Mouse (Mus musculus) left cerebral cortex, adult 18-20 months (tissue): ENCODE measurements around the gene Gm15319. TPM values are rescaled to one million over a fixed set of nuclear protein-coding genes. Genes with fewer than 3 reads are reported as not detected.
A peak's percentile ranks its signal among the peaks of the same experiment; 100 is the strongest.
"Not testable (repeated sequence)": the region's sequence is repeated elsewhere in the genome, so short reads cannot be mapped to it uniquely, and the experiment has no call there.

ENCODE experiments used
- DNase-seq, 2 experiments: peaks; one replicate each; pipeline ENCODE4 v3.0.0; 2021 to 2022; ENCODE audit warnings: low spot score in 2 of 2, mixed read lengths in 1 of 2
- long read RNA-seq, 2 experiments: library from polyadenylated mRNA; stranded (forward); transcript quantifications; one replicate each; pipeline ENCODE4 v2.0.0; 2021
- total RNA-seq, 2 experiments: library from RNA; stranded (reverse); gene quantifications; 2 replicates each; pipeline ENCODE4 v1.2.3; 2021

The Gm15319 gene
- total RNA-seq, result 1 to 10 TPM; 1.3 to 2.6 TPM
- long read RNA-seq, experiment 1, result 0 reads
- long read RNA-seq, experiment 2, result 0 reads

- DNase-seq, result not testable (repeated sequence)
Measured at GRCm38 (mm10) chr8:20363110-20363509, at the start of gene Gm15319. Gene Gm15319 (minus strand): TSS chr8:20363210.

GRCm38 (mm10) chr8:20410355-20410754 is 47.3 kb upstream of the Gm15319 start:
- not testable (repeated sequence) for DNase-seq

- peak; percentile 27 to 31 for DNase-seq
Measured at GRCm38 (mm10) chr8:20408441-20409030, 45.5 kb upstream of the Gm15319 start.

GRCm38 (mm10) chr8:20389363-20389739 is 26.3 kb upstream of the Gm15319 start:
- peak; percentile 21 to 59 for DNase-seq

GRCm38 (mm10) chr8:20388706-20389362 is 25.8 kb upstream of the Gm15319 start:
- DNase-seq, result peak; percentile 34 to 37

GRCm38 (mm10) chr8:20387121-20387794 is 24.2 kb upstream of the Gm15319 start:
- peak in 1 of 2 experiments; percentile 23 for DNase-seq

GRCm38 (mm10) chr8:20384990-20385389 is 22.0 kb upstream of the Gm15319 start:
- not testable (repeated sequence) for DNase-seq

GRCm38 (mm10) chr8:20384131-20384530 is 21.1 kb upstream of the Gm15319 start:
- DNase-seq, result not testable (repeated sequence)

- DNase-seq, result not testable (repeated sequence)
Measured at GRCm38 (mm10) chr8:20382146-20382545, 19.1 kb upstream of the Gm15319 start.

GRCm38 (mm10) chr8:20381637-20382036 is 18.6 kb upstream of the Gm15319 start:
- DNase-seq, result not testable (repeated sequence)

GRCm38 (mm10) chr8:20381239-20381620 is 18.2 kb upstream of the Gm15319 start:
- DNase-seq, result not testable (repeated sequence)

GRCm38 (mm10) chr8:20380590-20381238 is 17.7 kb upstream of the Gm15319 start:
- DNase-seq, result peak; percentile 2 to 6

- peak; percentile 21 to 23 for DNase-seq
Measured at GRCm38 (mm10) chr8:20379650-20380436, 16.8 kb upstream of the Gm15319 start.

- DNase-seq, result peak; percentile 26 to 32
Measured at GRCm38 (mm10) chr8:20378786-20379649, 16.0 kb upstream of the Gm15319 start.

GRCm38 (mm10) chr8:20378353-20378752 is 15.3 kb upstream of the Gm15319 start:
- peak; percentile 59 to 77 for DNase-seq

GRCm38 (mm10) chr8:20375698-20376097 is 12.7 kb upstream of the Gm15319 start:
- peak in 1 of 2 experiments; percentile 7 for DNase-seq

- DNase-seq, result not testable (repeated sequence)
Measured at GRCm38 (mm10) chr8:20356386-20356785, 6.6 kb downstream of the Gm15319 start.

- DNase-seq, result not testable (repeated sequence)
Measured at GRCm38 (mm10) chr8:20353579-20353978, 9.4 kb downstream of the Gm15319 start.

GRCm38 (mm10) chr8:20302759-20303158 is 60.3 kb downstream of the Gm15319 start:
- not testable (repeated sequence) for DNase-seq

GRCm38 (mm10) chr8:20300042-20300441 is 63.0 kb downstream of the Gm15319 start:
- DNase-seq, result not testable (repeated sequence)
